Mouse (Mus musculus) left cerebral cortex, postnatal 14 days (tissue): ENCODE results near the gene Tmem50b. TPM values are rescaled to one million over a fixed set of nuclear protein-coding genes. Genes with fewer than 3 reads are reported as not detected.

Experiments used
- DNase-seq, 2 experiments: peaks; one replicate each; pipeline ENCODE4 v3.0.0; 2021 to 2022; ENCODE audit warnings: low spot score in 2 of 2, mixed read lengths in 1 of 2
- intact Hi-C: fragments of 180-260 bp; cut with DNase I; formaldehyde crosslinking; loops from one replicate; pipeline ENCODE4 v1.15.1; 2025
- microRNA-seq, 2 experiments: library from miRNA; unstranded; fragments of <30 nt; microRNA quantifications; one replicate each; pipeline ENCODE4 v1.2.0; 2022
- total RNA-seq, 2 experiments: library from RNA; stranded (reverse); gene quantifications; 2 replicates each; pipeline ENCODE4 v1.2.3; 2021

Gene Tmem50b
- total RNA-seq, 2 experiments from 2014 or later, result 104 to 110 TPM

DNA sequence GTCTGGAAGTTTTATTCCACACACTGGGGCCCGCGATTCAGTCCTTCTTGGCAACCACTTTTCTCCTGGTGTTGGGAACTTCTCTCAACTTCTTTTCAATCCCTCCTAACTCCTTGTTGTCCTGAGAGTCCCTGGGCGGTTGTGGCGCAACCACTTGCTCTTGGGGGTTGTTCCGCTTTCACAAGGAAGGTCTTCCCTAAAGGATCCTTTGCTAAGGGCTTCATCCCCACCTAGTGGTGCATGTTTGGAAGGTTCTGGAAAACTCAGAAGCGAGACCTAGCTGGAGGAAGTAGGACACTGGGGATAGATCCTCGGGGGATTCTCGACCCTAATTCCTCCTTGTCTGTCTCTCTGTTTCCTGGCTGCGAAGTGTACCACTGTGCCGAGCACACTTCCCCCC is 70.5 kb downstream of the Tmem50b start:
- intact Hi-C loops, result no loop called here
- no peak for DNase-seq

DNA sequence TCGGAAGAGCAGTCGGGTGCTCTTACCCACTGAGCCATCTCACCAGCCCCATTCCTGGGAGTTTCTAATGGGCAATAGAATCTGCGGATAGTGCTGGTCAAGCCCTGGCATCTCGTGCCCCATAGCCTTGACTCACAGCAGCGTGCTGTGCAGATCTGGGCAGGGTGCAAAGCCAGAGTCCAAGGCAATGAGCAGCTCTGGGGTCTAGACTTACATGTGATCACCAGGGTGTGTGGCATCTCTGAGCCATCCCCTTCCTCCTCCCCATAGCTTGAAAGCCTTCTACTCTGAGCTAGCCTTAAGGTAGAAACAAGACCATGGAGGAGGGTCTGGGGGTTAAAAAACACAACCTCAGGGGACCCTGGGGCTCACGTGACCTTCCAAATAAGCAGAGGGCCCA is 71.3 kb downstream of the Tmem50b start:
- no peak for DNase-seq
- intact Hi-C loops, result no loop called here

Small RNA genes lying within 50 kb of the gene (microRNA-seq; reads per million reads assigned to microRNA genes)
- gene Mir6367, result 0 reads per million in 2 experiments

Other genes starting within 250 kb of the Tmem50b start
- 10 to 100 TPM; 18.5 to 19.5 TPM for gene Ifnar2, start 225.0 kb downstream of the Tmem50b start, total RNA-seq
- gene Gm21970, start 206.1 kb downstream of the Tmem50b start, total RNA-seq, result not detected
- 1 to 10 TPM; 8.7 to 9.8 TPM for gene Il10rb, start 191.6 kb downstream of the Tmem50b start, total RNA-seq
- 10 to 100 TPM; 67.8 to 71.0 TPM for gene Ifnar1, start 112.6 kb downstream of the Tmem50b start, total RNA-seq
- 10 to 100 TPM; 62.0 to 62.6 TPM for gene Ifngr2, start 50.7 kb downstream of the Tmem50b start, total RNA-seq
- 1 to 10 TPM; 5.5 to 6.7 TPM for gene Dnajc28, start 21.2 kb upstream of the Tmem50b start, total RNA-seq
- 10 to 100 TPM; 40.3 to 44.0 TPM for gene Gart, start 49.2 kb upstream of the Tmem50b start, total RNA-seq
- gene Son, start 49.7 kb upstream of the Tmem50b start, total RNA-seq, result 100 to 1,000 TPM; 200 to 204 TPM
- gene Donson, start 91.0 kb upstream of the Tmem50b start, total RNA-seq, result 10 to 100 TPM; 21.0 to 23.6 TPM
- gene Cryzl1, start 131.2 kb upstream of the Tmem50b start, total RNA-seq, result 10 to 100 TPM; 98.5 to 99.7 TPM
- gene Itsn1, start 131.5 kb upstream of the Tmem50b start, total RNA-seq, result 100 to 1,000 TPM; 118 to 127 TPM